Mouse (Mus musculus) heart, embryonic 16.5 days (tissue): ENCODE data around the gene Gbf1. TPM values are rescaled to one million over a fixed set of nuclear protein-coding genes. Genes with fewer than 3 reads are reported as not detected.
"Not testable (repeated sequence)": the region's sequence is repeated elsewhere in the genome, so short reads cannot be mapped to it uniquely, and the experiment has no call there.

Source experiments
- ATAC-seq: fragments of 200-750 bp; cut with Nextera tagmentation; replicated peaks from 2 replicates; pipeline ENCODE4 v1.8.0; 2017; ENCODE audit warnings: moderate number of reproducible peaks; ENCODE audit not compliant: insufficient read depth, low FRiP score; ENCODE audit errors: extremely low read depth
- H3K27ac ChIP-seq: fragments of 300-500 bp; sonication (generic); 2 replicates; pipeline ENCODE4 v1.5.1; 2014; ENCODE audit warnings: mild to moderate bottlenecking, low read length, control low read depth, moderate library complexity
- H3K27me3 ChIP-seq: fragments of 300-500 bp; sonication (generic); 2 replicates; pipeline ENCODE4 v1.6.1; 2014; ENCODE audit warnings: low read length, mixed read lengths; ENCODE audit not compliant: control insufficient read depth, insufficient read depth
- H3K36me3 ChIP-seq: fragments of 300-500 bp; sonication (generic); 2 replicates; pipeline ENCODE4 v1.6.1; 2014; ENCODE audit not compliant: control insufficient read depth, insufficient read depth
- H3K4me1 ChIP-seq: fragments of 300-500 bp; sonication (generic); 2 replicates; pipeline ENCODE4 v1.6.1; 2014; ENCODE audit warnings: low read length, mixed read lengths; ENCODE audit not compliant: control insufficient read depth, insufficient read depth
- H3K4me2 ChIP-seq: fragments of 300-500 bp; sonication (generic); 2 replicates; pipeline ENCODE4 v1.6.1; 2014; ENCODE audit warnings: low read depth, mild to moderate bottlenecking, control low read depth, low read length
- H3K4me3 ChIP-seq: fragments of 300-500 bp; sonication (generic); 2 replicates; pipeline ENCODE4 v1.5.1; 2014; ENCODE audit warnings: mild to moderate bottlenecking, control low read depth, low read length
- H3K9ac ChIP-seq: fragments of 300-500 bp; sonication (generic); 2 replicates; pipeline ENCODE4 v1.6.1; 2014; ENCODE audit warnings: low read length, control low read depth
- H3K9me3 ChIP-seq: fragments of 300-500 bp; sonication (generic); replicated peaks from 2 replicates; pipeline ENCODE4 v1.6.1; 2016; ENCODE audit warnings: low read length; ENCODE audit not compliant: control insufficient read depth
- WGBS: fragments of 180-500 bp; shearing (Covaris S2); extraction: QIAGEN DNeasy Blood & Tissue Kit; methylation state at CpG from one replicate; pipeline ENCODE4 v1.1.7; 2014; 5-methylcytosine and 5-hydroxymethylcytosine counted together
- polyA plus RNA-seq: library from polyadenylated mRNA; unstranded; fragments of >200 nt; fragmentation: Nextera tagmentation; extraction: Ambion mirVana; gene quantifications from 2 replicates; pipeline ENCODE4 v1.2.1, GENCODE M21; 2015

The Gbf1 gene
- polyA plus RNA-seq, 1 experiment from 2014 or later = 36.1 TPM

GRCm38 (mm10) chr19:46124651-46125050 is 27.7 kb upstream of the Gbf1 start:
- no peak overlapping the region for H3K4me3 ChIP-seq
- no peaks in the 10 kb centered on the region for H3K36me3 ChIP-seq
- H3K9ac ChIP-seq = no peak overlapping the region
- peaks cover 2% of the 10 kb centered on the region; the same call in 1 of the 2 replicates for H3K27me3 ChIP-seq
- H3K4me2 ChIP-seq = no peak overlapping the region
- H3K4me1 ChIP-seq = no peaks in the 10 kb centered on the region
- ATAC-seq = no peak
- no peak overlapping the region for H3K27ac ChIP-seq
- H3K9me3 ChIP-seq = no peaks in the 10 kb centered on the region

GRCm38 (mm10) chr19:46126301-46126700 is 26.0 kb upstream of the Gbf1 start:
- 80% methylated on average over 4 of the region's 4 CpGs for WGBS
- H3K27ac ChIP-seq = no peak overlapping the region
- no peaks in the 10 kb centered on the region for H3K4me1 ChIP-seq
- H3K27me3 ChIP-seq = peaks cover 12% of the 10 kb centered on the region
- no peaks in the 10 kb centered on the region for H3K36me3 ChIP-seq
- no peak overlapping the region for H3K4me3 ChIP-seq
- H3K9me3 ChIP-seq = no peaks in the 10 kb centered on the region
- H3K9ac ChIP-seq = no peak overlapping the region
- no peak for ATAC-seq
- H3K4me2 ChIP-seq = no peak overlapping the region

- not testable (repeated sequence) for H3K9ac ChIP-seq, H3K9me3 ChIP-seq, H3K27ac ChIP-seq, H3K4me3 ChIP-seq, H3K4me2 ChIP-seq, H3K4me1 ChIP-seq, ATAC-seq, H3K36me3 ChIP-seq
- peaks cover 34% of the 10 kb centered on the region for H3K27me3 ChIP-seq
- 68% methylated on average over 6 of the region's 6 CpGs for WGBS
Measured at GRCm38 (mm10) chr19:46129737-46130136, 22.6 kb upstream of the Gbf1 start.

- WGBS = 10% methylated on average over 8 of the region's 8 CpGs
- no peak overlapping the region for H3K27ac ChIP-seq
- H3K27me3 ChIP-seq = peaks cover 37% of the 10 kb centered on the region
- H3K4me1 ChIP-seq = peaks cover 5% of the 10 kb centered on the region
- no peaks in the 10 kb centered on the region for H3K9me3 ChIP-seq
- no peak for ATAC-seq
- no peaks in the 10 kb centered on the region for H3K36me3 ChIP-seq
- no peak overlapping the region for H3K9ac ChIP-seq
- H3K4me3 ChIP-seq = peak overlapping the region; percentile 43
- H3K4me2 ChIP-seq = peak overlapping the region; percentile 59
Measured at GRCm38 (mm10) chr19:46131283-46131682, 21.0 kb upstream of the Gbf1 start.

- no peak within 1 kb of the TSS; the same call in 1 of the 2 replicates for H3K9ac ChIP-seq
- WGBS = 3% methylated on average over 31 of the region's 31 CpGs
- H3K4me1 ChIP-seq = peaks cover 11% of the 10 kb centered on the region
- peak within 1 kb of the TSS; percentile 43 for H3K4me3 ChIP-seq
- H3K27me3 ChIP-seq = peaks cover 42% of the 10 kb centered on the region
- no peaks in the 10 kb centered on the region for H3K36me3 ChIP-seq
- peak; percentile 58; the same call in 1 of the 2 replicates for ATAC-seq
- peak within 1 kb of the TSS; percentile 59 for H3K4me2 ChIP-seq
- no peaks in the 10 kb centered on the region for H3K9me3 ChIP-seq
- no peak within 1 kb of the TSS for H3K27ac ChIP-seq
Measured at GRCm38 (mm10) chr19:46131694-46132525, 20.4 kb upstream of the Gbf1 start, which contains the start of gene Elovl3. Gene Elovl3 (plus strand): TSS chr19:46131897.

GRCm38 (mm10) chr19:46132577-46132976 is 19.7 kb upstream of the Gbf1 start:
- ATAC-seq = no peak
- WGBS = 46% methylated on average over 6 of the region's 6 CpGs
- no peak overlapping the region for H3K4me2 ChIP-seq

GRCm38 (mm10) chr19:46135297-46135696 is 17.0 kb upstream of the Gbf1 start:
- H3K9ac ChIP-seq = peak overlapping the region; percentile 63; the same call in 1 of the 2 replicates
- H3K27me3 ChIP-seq = peaks cover 50% of the 10 kb centered on the region
- no peaks in the 10 kb centered on the region for H3K9me3 ChIP-seq
- no peak overlapping the region for H3K27ac ChIP-seq
- H3K36me3 ChIP-seq = no peaks in the 10 kb centered on the region
- peaks cover 21% of the 10 kb centered on the region for H3K4me1 ChIP-seq
- peak; percentile 53; the same call in 1 of the 2 replicates for ATAC-seq
- 2% methylated on average over 12 of the region's 12 CpGs for WGBS
- peak overlapping the region; percentile 61 for H3K4me3 ChIP-seq
- H3K4me2 ChIP-seq = peak overlapping the region; percentile 100

More at GRCm38 (mm10) chr19:46132577-46132976, 19.7 kb upstream of the Gbf1 start:
- peaks cover 47% of the 10 kb centered on the region for H3K27me3 ChIP-seq
- H3K4me3 ChIP-seq = no peak overlapping the region
- no peaks in the 10 kb centered on the region for H3K9me3 ChIP-seq
- no peaks in the 10 kb centered on the region for H3K36me3 ChIP-seq
- peaks cover 16% of the 10 kb centered on the region for H3K4me1 ChIP-seq
- no peak overlapping the region for H3K27ac ChIP-seq
- no peak overlapping the region for H3K9ac ChIP-seq

- Histone ChIP-seq H3K27ac (no peak overlapping the region), H3K4me3 (peak overlapping the region; percentile 61), H3K36me3 (no peaks in the 10 kb centered on the region), H3K27me3 (peaks cover 43% of the 10 kb centered on the region), H3K9ac (peak overlapping the region; percentile 63), H3K4me1 (peaks cover 25% of the 10 kb centered on the region), H3K9me3 (no peaks in the 10 kb centered on the region), H3K4me2 (peak overlapping the region; percentile 100)
- WGBS = under 1% methylated on average over 78 of the region's 79 CpGs
- peak; percentile 46 for ATAC-seq
Measured at GRCm38 (mm10) chr19:46135789-46136638, 16.3 kb upstream of the Gbf1 start.
